In genomic region chr11:115872437-115872836, GRCm38 (mm10) we compare ENCODE assay signal across 28 mouse cellular contexts. TPM values are rescaled to one million over a fixed set of nuclear protein-coding genes. Genes with fewer than 3 reads are reported as not detected.
A peak's percentile ranks its signal among the peaks of the same experiment; 100 is the strongest.
DNase-seq lines count a peak whose midpoint lies in the region; ATAC-seq and TF ChIP-seq lines count a peak whose summit lies in the region.
"Had no signal": no experiment of that assay in that cellular context is flagged by ENCODE, and none has a peak within 500 bp of the region (broad histone marks: within the 10 kb centered on the region; RNA-seq: fewer than 3 reads in every experiment).

No protein-coding gene starts in this region.

- H3K4me1 ChIP-seq in liver, adult 2 months (ENCODE audit: control insufficient read depth, insufficient read depth, low read length) = peaks cover 4% of the 10 kb centered on the region; the same call in 1 of the 2 replicates
- peaks cover 14% of the 10 kb centered on the region for H3K4me1 ChIP-seq in limb, embryonic 10.5 days
- peaks cover 16% of the 10 kb centered on the region for H3K4me1 ChIP-seq in liver, embryonic 16.5 days (ENCODE audit: control insufficient read depth, low read depth, low read length)
- H3K4me1 ChIP-seq: hindbrain, embryonic 15.5 days; midbrain, embryonic 13.5 days; neural tube, embryonic 12.5 days had no signal

- no peak for TF ChIP-seq POLR2A in liver, adult 2 months (IDR thresholded peaks at IDR 0.05; ENCODE audit: extremely low read depth, insufficient read depth, low read length)

- H3K9me3 ChIP-seq in limb, embryonic 10.5 days (replicated peaks) = no peaks in the 10 kb centered on the region
- H3K9me3 ChIP-seq in liver, embryonic 16.5 days (replicated peaks; ENCODE audit: control insufficient read depth, low read length) = no peaks in the 10 kb centered on the region
- H3K9me3 ChIP-seq: hindbrain, embryonic 15.5 days; megakaryocyte, embryonic 14.5 days; midbrain, embryonic 13.5 days; neural tube, embryonic 12.5 days had no signal

- DNase-seq in liver, adult 2 months (ENCODE audit: extremely low read depth, low read depth, low spot score) = peak; percentile 83
- no peak for DNase-seq in liver
- no peak for DNase-seq in limb, embryonic 10.5 days (ENCODE audit: low spot score)
- DNase-seq in layer of hippocampus, postnatal 14 days (ENCODE audit: low spot score in 2 of 2) = no peak
- DNase-seq in natural killer cell, adult 2 months (ENCODE audit: low spot score in 2 of 2) = no peak
- DNase-seq: adrenal gland, adult 2 months; cerebellum, adult 11-12 months; cerebellum, postnatal 10 days; forebrain, postnatal 0 days; gastrocnemius, postnatal 25 days; heart, adult 18-20 months; kidney, adult 18-20 months; lung, adult 2 months; lung, postnatal 36 days; right cerebral cortex, postnatal 14 days; thymus, adult 18-20 months; thymus, postnatal 36 days had no signal

- TF ChIP-seq CTCF in liver, adult 2 months (IDR thresholded peaks at IDR 0.05; ENCODE audit: low read depth, low read length) = no peak

- no peak overlapping the region for H3K9ac ChIP-seq in liver, adult 2 months (ENCODE audit: low read depth, low read length)
- H3K9ac ChIP-seq in liver, embryonic 16.5 days (ENCODE audit: low read depth, low read length) = no peak overlapping the region
- H3K9ac ChIP-seq: forebrain, postnatal 0 days; hindbrain, embryonic 15.5 days; midbrain, embryonic 13.5 days; neural tube, embryonic 12.5 days had no signal

- 22% methylated on average over 4 of the region's 4 CpGs for WGBS in liver, adult 2 months
- WGBS in limb, embryonic 10.5 days = 64% methylated on average over 4 of the region's 4 CpGs
- WGBS in liver, embryonic 16.5 days (ENCODE audit: insufficient replicate concordance) = 47% methylated on average over 4 of the region's 4 CpGs

- H3K36me3 ChIP-seq in liver, adult 2 months (ENCODE audit: control insufficient read depth, insufficient read depth, low read length) = no peaks in the 10 kb centered on the region
- H3K36me3 ChIP-seq in limb, embryonic 10.5 days = no peaks in the 10 kb centered on the region
- no peaks in the 10 kb centered on the region for H3K36me3 ChIP-seq in liver, embryonic 16.5 days (ENCODE audit: control insufficient read depth, insufficient read depth)
- H3K36me3 ChIP-seq: hindbrain, embryonic 15.5 days; midbrain, embryonic 13.5 days; neural tube, embryonic 12.5 days had no signal

- no peaks in the 10 kb centered on the region for H3K79me2 ChIP-seq in liver, adult 2 months (ENCODE audit: control insufficient read depth, insufficient read depth, low read length)

- no peak overlapping the region for H3K4me2 ChIP-seq in liver, embryonic 16.5 days (ENCODE audit: low read depth, low read length)
- H3K4me2 ChIP-seq: hindbrain, embryonic 15.5 days; midbrain, embryonic 13.5 days; neural tube, embryonic 12.5 days had no signal

- no peak overlapping the region for H3K27ac ChIP-seq in liver, adult 2 months (replicated peaks; ENCODE audit: insufficient read depth, low read depth, low read length)
- peak overlapping the region; percentile 30; the same call in 1 of the 2 replicates for H3K27ac ChIP-seq in limb, embryonic 10.5 days
- H3K27ac ChIP-seq in liver, embryonic 16.5 days (ENCODE audit: low read length) = no peak overlapping the region
- H3K27ac ChIP-seq: hindbrain, embryonic 15.5 days; kidney, postnatal 0 days; midbrain, embryonic 13.5 days; neural tube, embryonic 12.5 days had no signal

- peak; percentile 70 for ATAC-seq in liver, embryonic 16.5 days (ENCODE audit: low read depth)
- no peak for ATAC-seq in inflammation-experienced regulatory T-cells, adult 6 months
- ATAC-seq: CD4-positive, CD25-positive, alpha-beta regulatory T cell, adult 4 months; forebrain, postnatal 0 days; midbrain, embryonic 13.5 days had no signal

- H3K27me3 ChIP-seq in liver, adult 2 months (ENCODE audit: control insufficient read depth, insufficient read depth, low read length) = no peaks in the 10 kb centered on the region
- H3K27me3 ChIP-seq in limb, embryonic 10.5 days (ENCODE audit: low read depth, poor library complexity, severe bottlenecking) = no peaks in the 10 kb centered on the region
- H3K27me3 ChIP-seq in liver, embryonic 16.5 days (ENCODE audit: control insufficient read depth, insufficient read depth, low read depth, low read length) = no peaks in the 10 kb centered on the region
- H3K27me3 ChIP-seq: hindbrain, embryonic 15.5 days; midbrain, embryonic 13.5 days; neural tube, embryonic 12.5 days had no signal

- no peak overlapping the region for H3K4me3 ChIP-seq in liver, adult 2 months (ENCODE audit: insufficient read depth, low read depth, low read length)
- H3K4me3 ChIP-seq in limb, embryonic 10.5 days = no peak overlapping the region
- H3K4me3 ChIP-seq in liver, embryonic 16.5 days (ENCODE audit: low read depth, low read length) = no peak overlapping the region
- H3K4me3 ChIP-seq: hindbrain, embryonic 15.5 days; megakaryocyte, embryonic 14.5 days; midbrain, embryonic 13.5 days; neural tube, embryonic 12.5 days had no signal

RNA-seq across cellular contexts. Expression of gene Myo15b, which starts 14.2 kb away (rescaled TPM):
- 0.07 and 0.28 TPM in 2 replicates for total RNA-seq in liver, adult 2 months (2014; rRNA removed)
- 0.51 and 0.56 TPM in 2 replicates for polyA plus RNA-seq in liver, adult 2 months (2012; rRNA removed)
- 0.05 and 0.18 TPM in 2 replicates for polyA plus RNA-seq in limb, embryonic 10.5 days (2016; fragmentation: Nextera tagmentation; extraction: Ambion mirVana)
- 0.34 and 1.5 TPM in 2 replicates for polyA plus RNA-seq in liver, embryonic 16.5 days (2015; fragmentation: Nextera tagmentation; extraction: Ambion mirVana)
- under 1 TPM; 0.35 to 0.36 TPM for total RNA-seq in layer of hippocampus, postnatal 14 days (2021)
- polyA plus RNA-seq in inflammation-experienced regulatory T-cells, adult 6 months (2017; shearing (Covaris generic)) = not detected
- total RNA-seq: forebrain, postnatal 0 days; gastrocnemius, postnatal 25 days; heart, adult 18-20 months had no signal
- polyA plus RNA-seq: CD4-positive, CD25-positive, alpha-beta regulatory T cell, adult 4 months; forebrain, embryonic 11.5 days had no signal

RNA-seq across cellular contexts. Expression of gene Smim5, which starts 27.3 kb away (rescaled TPM):
- total RNA-seq in liver, adult 2 months (2014; rRNA removed) = 0.13 TPM in 1 of 2 replicates, not detected in the other
- polyA plus RNA-seq in liver, adult 2 months (2012; rRNA removed) = 0.14 and 0.38 TPM in 2 replicates
- 1.7 and 2.0 TPM in 2 replicates for polyA plus RNA-seq in limb, embryonic 10.5 days (2016; fragmentation: Nextera tagmentation; extraction: Ambion mirVana)
- polyA plus RNA-seq in liver, embryonic 16.5 days (2015; fragmentation: Nextera tagmentation; extraction: Ambion mirVana) = 29.5 and 30.1 TPM in 2 replicates
- 1 to 10 TPM in 1 of 2 experiments, under 1 TPM in 1; 0.67 to 2.0 TPM for total RNA-seq in layer of hippocampus, postnatal 14 days (2021)
- polyA plus RNA-seq in inflammation-experienced regulatory T-cells, adult 6 months (2017; shearing (Covaris generic)) = 1 to 10 TPM in 2 of 3 experiments, under 1 TPM in 1; 0.40 to 1.4 (median 1.1) TPM

RNA-seq across cellular contexts. Expression of gene Smim6, which starts 39.4 kb away (rescaled TPM):
- total RNA-seq in liver, adult 2 months (2014; rRNA removed) = 0.54 and 0.55 TPM in 2 replicates
- 0.38 and 0.71 TPM in 2 replicates for polyA plus RNA-seq in liver, adult 2 months (2012; rRNA removed)
- polyA plus RNA-seq in limb, embryonic 10.5 days (2016; fragmentation: Nextera tagmentation; extraction: Ambion mirVana) = 1.0 and 1.1 TPM in 2 replicates
- polyA plus RNA-seq in liver, embryonic 16.5 days (2015; fragmentation: Nextera tagmentation; extraction: Ambion mirVana) = 2.7 and 3.1 TPM in 2 replicates
- not detected for total RNA-seq in layer of hippocampus, postnatal 14 days (2021)
- 1 to 10 TPM; 2.7 to 5.1 (median 4.3) TPM for polyA plus RNA-seq in inflammation-experienced regulatory T-cells, adult 6 months (2017; shearing (Covaris generic))
- total RNA-seq: adrenal gland, adult 2 months; forebrain, postnatal 0 days; gastrocnemius, postnatal 25 days; heart, adult 18-20 months; layer of hippocampus, postnatal 10 days had no signal
- polyA plus RNA-seq: adrenal gland, adult 2 months; cortical plate, adult 2 months had no signal

RNA-seq across cellular contexts. Expression of gene Llgl2, which starts 48.6 kb away (rescaled TPM):
- total RNA-seq in liver, adult 2 months (2014; rRNA removed) = 15.8 and 17.2 TPM in 2 replicates
- 46.8 and 52.7 TPM in 2 replicates for polyA plus RNA-seq in liver, adult 2 months (2012; rRNA removed)
- polyA plus RNA-seq in limb, embryonic 10.5 days (2016; fragmentation: Nextera tagmentation; extraction: Ambion mirVana) = 11.2 and 12.3 TPM in 2 replicates
- polyA plus RNA-seq in liver, embryonic 16.5 days (2015; fragmentation: Nextera tagmentation; extraction: Ambion mirVana) = 14.4 and 15.6 TPM in 2 replicates
- 1 to 10 TPM; 2.3 to 3.2 TPM for total RNA-seq in layer of hippocampus, postnatal 14 days (2021)
- 1 to 10 TPM; 7.0 to 9.7 (median 9.6) TPM for polyA plus RNA-seq in inflammation-experienced regulatory T-cells, adult 6 months (2017; shearing (Covaris generic))

RNA-seq across cellular contexts. Expression of gene Tsen54, which starts 57.9 kb away (rescaled TPM):
- total RNA-seq in liver, adult 2 months (2014; rRNA removed) = 4.0 and 5.8 TPM in 2 replicates
- 11.2 and 15.6 TPM in 2 replicates for polyA plus RNA-seq in liver, adult 2 months (2012; rRNA removed)
- 42.5 and 48.8 TPM in 2 replicates for polyA plus RNA-seq in limb, embryonic 10.5 days (2016; fragmentation: Nextera tagmentation; extraction: Ambion mirVana)
- polyA plus RNA-seq in liver, embryonic 16.5 days (2015; fragmentation: Nextera tagmentation; extraction: Ambion mirVana) = 10.2 and 12.4 TPM in 2 replicates
- total RNA-seq in layer of hippocampus, postnatal 14 days (2021) = 10 to 100 TPM; 12.4 to 15.0 TPM
- polyA plus RNA-seq in inflammation-experienced regulatory T-cells, adult 6 months (2017; shearing (Covaris generic)) = 10 to 100 TPM in 2 of 3 experiments, 1 to 10 TPM in 1; 9.8 to 13.2 (median 10.8) TPM

Comparison
In these comparisons a context has a peak if more than half of its experiments do, and no peak if none do; other contexts are left out.
1. RNA of gene Smim5, which starts 27.3 kb away (polyA plus RNA-seq): 29.5 to 30.1 TPM in liver, embryonic 16.5 days; 1.7 to 2.0 TPM in limb, embryonic 10.5 days, 0.40 to 1.4 TPM in inflammation-experienced regulatory T-cells, adult 6 months and 0.14 to 0.38 TPM in liver, adult 2 months; every median in the first group is over 10 times any median in the second.